Mouse (Mus musculus) adrenal gland, postnatal 4 days (tissue): ENCODE measurements around the gene Teddm2. TPM values are rescaled to one million over a fixed set of nuclear protein-coding genes. Genes with fewer than 3 reads are reported as not detected.
"Not testable (repeated sequence)": the region's sequence is repeated elsewhere in the genome, so short reads cannot be mapped to it uniquely, and the experiment has no call there.

Experiments used
- DNase-seq, 2 experiments: peaks; one replicate each; pipeline ENCODE4 v3.0.0; 2021 to 2022; ENCODE audit warnings: low spot score in 2 of 2, mixed read lengths in 2 of 2
- total RNA-seq, 2 experiments: library from RNA; stranded (reverse); gene quantifications; 2 replicates each; pipeline ENCODE4 v1.2.3; 2021

Gene Teddm2
- total RNA-seq, 2 experiments from 2014 or later = 1.0 to 1.4 TPM

- DNase-seq = no peak
These were observed 5.9 kb upstream of the Teddm2 start for GRCm38 (mm10) chr1:153905884-153906283.

GRCm38 (mm10) chr1:153904236-153904635, 4.2 kb upstream of the Teddm2 start:
- no peak for DNase-seq

GRCm38 (mm10) chr1:153903006-153903405, 3.0 kb upstream of the Teddm2 start:
- no peak for DNase-seq

- DNase-seq = no peak
These were observed 1.1 kb upstream of the Teddm2 start for GRCm38 (mm10) chr1:153900860-153901730.

DNA sequence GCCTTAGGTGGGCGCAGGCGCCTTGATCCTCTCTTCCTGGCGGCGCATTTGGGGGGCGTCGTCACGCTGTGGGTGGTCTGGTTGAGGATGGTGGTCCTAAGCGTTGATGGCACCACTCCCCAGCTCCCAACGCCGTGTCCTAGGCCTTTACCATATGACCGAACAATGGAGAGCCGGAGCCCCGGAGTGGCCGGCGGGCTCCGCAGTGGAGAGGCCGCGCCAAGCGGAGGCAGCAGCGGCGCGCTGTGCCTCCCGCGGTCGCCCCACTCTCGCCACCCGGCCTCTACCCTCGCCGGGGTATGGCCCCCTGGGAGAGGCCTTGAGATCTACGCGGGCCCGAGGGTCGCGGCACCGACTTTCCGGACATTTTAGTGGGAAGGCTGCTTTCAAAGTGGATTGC, 353 bp upstream of the Teddm2 start:
- DNase-seq = no peak

DNA sequence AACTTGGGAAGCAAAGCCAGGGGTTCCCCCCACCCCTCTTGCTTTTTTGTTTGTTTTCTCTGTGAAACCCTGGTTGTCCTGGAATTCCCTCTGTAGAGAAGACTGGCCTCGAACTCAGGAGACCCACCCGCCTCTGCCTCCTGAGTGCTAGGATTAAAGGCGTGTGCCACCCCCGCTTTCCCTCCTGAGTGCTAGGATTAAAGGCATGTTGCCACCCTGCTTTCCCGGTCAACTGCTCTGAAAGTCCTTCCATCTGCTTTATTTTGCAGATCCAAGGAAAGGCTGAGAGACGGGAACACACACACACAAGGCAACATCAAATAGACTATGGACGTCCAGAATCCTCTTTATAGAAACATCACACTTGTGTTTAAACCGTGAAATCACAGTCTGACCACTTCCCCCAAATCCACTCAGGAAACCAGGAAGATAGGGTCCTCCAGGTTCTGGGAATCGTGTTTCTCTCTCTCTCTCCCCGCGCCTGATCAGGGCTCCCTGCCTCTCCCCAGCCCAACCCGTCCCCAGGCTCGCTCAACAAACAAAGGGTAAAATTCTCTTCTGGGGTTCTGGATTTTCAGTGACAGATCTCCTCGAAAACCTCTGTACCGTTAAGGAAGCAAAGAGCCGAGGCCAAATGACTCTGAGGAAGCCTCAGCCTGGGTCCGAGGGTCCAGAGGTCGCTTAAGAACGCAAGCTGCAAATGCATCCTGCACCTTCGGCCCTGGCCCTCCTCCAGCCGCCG, 868 bp downstream of the Teddm2 start:
- no peak for DNase-seq

- DNase-seq = no peak
These were observed 2.8 kb downstream of the Teddm2 start for GRCm38 (mm10) chr1:153897196-153897595.

DNA sequence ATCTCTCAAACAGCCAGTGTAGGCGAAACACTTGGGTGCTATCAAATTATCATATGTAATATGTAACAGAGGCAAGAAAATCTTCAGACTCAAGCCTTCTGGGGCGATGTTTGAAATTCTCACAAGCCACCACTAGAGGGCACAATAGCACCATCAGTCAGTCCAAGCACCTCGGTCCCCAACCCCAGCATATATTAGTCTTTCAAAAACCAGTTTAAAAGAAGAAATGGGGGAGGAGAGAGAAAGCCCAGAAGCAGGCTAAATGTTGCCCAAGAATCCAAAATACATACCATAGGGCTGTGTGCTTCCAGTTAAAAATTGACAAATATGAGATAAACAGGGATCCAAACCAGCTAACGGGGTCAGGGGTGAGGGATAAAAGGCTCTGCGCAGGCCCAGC, 5.0 kb downstream of the Teddm2 start:
- DNase-seq = no peak

GRCm38 (mm10) chr1:153894201-153894893, 5.7 kb downstream of the Teddm2 start:
- no peak for DNase-seq

- DNase-seq = no peak
These were observed 6.3 kb downstream of the Teddm2 start for GRCm38 (mm10) chr1:153893746-153894145.

DNA sequence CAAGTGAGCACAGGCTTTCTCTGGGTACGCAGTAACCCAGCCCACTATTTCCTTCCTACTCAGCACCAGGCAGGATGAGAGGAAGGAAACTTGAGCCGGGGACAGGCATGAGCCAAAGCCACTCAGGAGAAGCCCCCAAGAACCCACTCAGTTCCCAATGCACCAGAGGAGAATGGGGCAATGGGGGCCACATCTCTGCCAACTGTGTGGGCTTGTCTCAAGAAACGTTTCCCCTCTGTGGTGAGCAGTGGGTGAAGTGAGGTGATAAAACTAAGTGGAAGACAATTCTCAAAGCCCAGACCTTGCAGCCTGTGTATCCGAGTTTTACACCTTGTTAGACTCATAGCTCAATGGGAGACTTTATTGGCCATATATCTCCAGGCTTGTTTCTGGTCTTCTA, 8.6 kb downstream of the Teddm2 start, which contains the start of gene Teddm1a:
Gene Teddm1a, plus strand, starts transcription at position 301 of the 400 bp plus-strand sequence.
- no peak for DNase-seq

DNA sequence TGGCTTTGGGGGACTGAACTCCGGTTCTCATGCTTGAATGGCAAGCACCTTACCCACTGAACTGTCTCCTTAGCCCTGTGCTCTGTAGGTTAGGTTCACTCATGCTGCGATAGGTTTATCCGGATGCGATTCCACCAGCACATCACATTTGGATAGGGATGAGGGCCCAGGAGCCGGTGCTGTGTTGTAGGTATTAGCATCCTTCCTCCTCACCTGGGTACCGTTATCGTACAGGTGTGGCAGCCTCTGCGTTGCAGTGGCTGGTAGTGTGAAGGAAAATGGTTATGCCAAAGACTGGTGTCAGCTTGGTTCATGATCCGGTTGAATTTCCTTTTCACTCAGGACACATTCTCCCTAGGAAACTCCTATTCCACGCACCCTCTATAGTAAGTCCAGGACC, 9.9 kb downstream of the Teddm2 start:
- DNase-seq = no peak

GRCm38 (mm10) chr1:153886024-153886633, 13.9 kb downstream of the Teddm2 start:
- DNase-seq = no peak

GRCm38 (mm10) chr1:153880391-153880790, 19.6 kb downstream of the Teddm2 start:
- DNase-seq = not testable (repeated sequence)

GRCm38 (mm10) chr1:153874045-153874444, 26.0 kb downstream of the Teddm2 start, which contains the start of gene Teddm1b:
Teddm1b (plus strand) TSS chr1:153874345.
- DNase-seq = no peak

GRCm38 (mm10) chr1:153855946-153856345, 44.1 kb downstream of the Teddm2 start:
- DNase-seq = no peak

DNA sequence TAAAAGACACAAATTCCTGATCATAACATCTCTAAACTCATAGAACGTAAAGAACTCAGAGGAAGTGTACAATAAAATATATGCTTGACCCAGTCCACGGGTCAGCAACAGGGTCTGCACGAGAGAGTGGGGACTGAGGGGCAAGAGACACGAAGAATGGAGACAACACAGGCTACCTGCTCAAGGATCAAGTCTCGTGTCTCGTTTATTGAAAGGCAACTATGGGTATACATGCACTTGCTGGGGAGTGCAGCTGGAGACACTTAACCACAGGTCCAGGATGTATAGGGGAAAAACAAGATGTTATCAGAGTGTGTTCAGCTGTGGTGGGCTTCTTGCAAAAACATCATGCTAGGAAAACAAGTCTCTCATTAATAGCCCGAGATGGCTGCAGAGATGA, 47.3 kb downstream of the Teddm2 start:
- DNase-seq = not testable (repeated sequence)

DNA sequence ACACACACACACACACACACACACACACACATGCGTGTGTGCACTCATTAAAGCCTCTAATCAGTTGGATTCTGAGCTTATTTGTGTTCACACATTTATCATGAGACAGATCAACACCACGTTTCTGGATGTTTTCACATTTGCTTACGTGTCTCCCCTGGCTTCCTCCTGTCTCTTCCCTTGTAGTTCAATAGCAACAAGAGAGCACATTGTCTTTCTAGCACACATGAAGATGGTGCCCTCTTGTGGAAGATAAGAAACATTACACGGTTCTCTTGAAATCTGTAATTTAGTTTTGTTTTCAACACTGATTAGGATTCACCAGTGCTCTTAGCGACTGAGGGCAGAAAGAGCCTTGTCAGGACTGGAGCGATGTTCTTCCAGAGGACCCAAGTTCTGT, 53.2 kb downstream of the Teddm2 start:
- DNase-seq = no peak

DNA sequence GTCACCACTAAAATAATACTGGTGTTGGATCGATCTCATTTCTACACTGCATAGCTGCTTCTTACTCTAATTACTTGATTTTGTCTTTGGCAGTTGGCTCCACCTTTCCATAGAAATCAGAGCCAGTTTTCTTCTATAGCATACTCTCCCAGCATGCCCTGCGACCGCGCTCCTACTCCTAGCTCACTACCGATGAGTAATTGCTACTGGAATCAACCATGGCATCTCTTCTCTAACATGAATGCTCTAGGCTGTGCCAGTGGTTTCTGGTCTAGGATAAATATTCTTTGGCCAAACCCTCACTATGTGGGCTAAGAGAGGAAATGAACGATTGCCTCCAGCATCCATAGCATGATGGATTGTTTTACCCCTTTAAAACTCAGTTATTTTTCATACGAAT, 53.6 kb downstream of the Teddm2 start:
- DNase-seq = no peak

DNA sequence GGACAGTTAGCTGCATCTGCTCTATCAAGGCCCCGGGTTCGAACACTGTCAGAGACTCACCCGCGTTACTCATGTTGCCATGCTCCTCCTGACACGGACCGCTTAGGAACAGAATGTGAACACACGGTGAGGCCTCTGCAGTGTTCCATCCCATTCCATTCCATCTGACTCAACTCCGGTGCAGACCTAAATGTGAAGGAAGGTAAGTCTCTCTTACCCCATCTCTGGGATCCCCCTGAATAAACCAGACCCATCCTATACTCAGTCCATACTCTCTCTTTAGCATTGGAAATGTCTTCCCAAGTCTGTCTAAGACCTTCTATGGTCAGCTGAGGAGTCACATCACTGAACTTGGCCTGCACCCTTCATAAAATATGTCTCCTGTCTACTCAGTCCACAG, 56.0 kb downstream of the Teddm2 start, which contains the start of gene Rgsl1:
Gene Rgsl1, minus strand, starts transcription at position 101 of the 400 bp plus-strand sequence.
- no peak for DNase-seq

DNA sequence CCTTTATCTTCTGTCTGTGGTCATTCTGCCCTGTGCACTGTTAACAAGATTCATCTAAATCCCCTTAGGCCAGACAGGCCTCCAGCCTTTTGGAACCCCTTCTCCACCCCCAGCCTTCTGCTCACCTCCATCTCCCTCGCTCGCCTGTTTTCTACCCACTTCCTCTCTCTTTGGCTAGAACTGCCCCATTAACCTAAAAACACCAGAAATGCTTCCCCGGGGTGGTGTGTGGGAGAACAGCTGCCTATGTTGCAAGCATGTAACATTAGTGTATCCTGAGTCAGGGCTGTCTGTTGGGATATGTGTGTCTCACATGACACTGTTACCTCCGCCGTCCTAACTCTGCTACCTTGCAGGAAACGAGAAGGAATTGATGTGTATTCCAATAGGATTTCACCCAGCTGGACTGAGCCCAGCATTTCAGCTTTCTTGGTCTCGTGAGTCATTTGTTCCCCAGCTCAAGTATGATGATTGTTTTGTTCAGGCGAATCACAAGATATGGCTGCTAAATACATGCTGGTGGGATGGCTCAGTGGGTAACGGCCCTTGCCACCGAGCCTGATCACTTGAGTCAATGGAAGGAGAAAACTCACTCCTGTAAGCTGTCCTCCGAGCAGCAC, 57.8 kb downstream of the Teddm2 start:
- no peak for DNase-seq
